Mouse (Mus musculus): Measurements from ENCODE around the gene Ucn.

DNA sequence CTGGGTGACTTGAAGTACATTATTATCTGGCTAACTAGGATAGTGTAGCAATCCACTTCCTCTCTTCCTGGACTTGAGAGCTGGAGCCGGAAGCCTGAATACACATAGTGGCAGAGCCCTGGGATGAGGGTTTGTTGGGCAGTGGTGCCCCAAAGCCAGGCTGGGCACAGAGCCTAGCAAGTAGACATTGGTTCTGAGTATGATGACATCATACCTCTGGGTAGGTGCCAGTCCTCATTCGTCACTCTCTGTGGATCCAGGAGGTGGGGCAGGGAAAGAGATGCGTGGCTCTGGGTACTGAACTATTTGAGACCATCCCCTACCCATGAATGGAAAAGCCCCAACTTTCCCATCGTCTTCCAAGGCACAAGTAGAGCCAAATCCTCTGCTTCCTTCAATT, 11.2 kb upstream of the Ucn start:
- TF ChIP-seq EP300 (optimal IDR thresholded peaks at IDR 0.05) = no peak
- no peak for TF ChIP-seq CTCF (IDR thresholded peaks at IDR 0.05; ENCODE audit: low read depth)
